ENCODE assay signal across 7 mouse cellular contexts in genomic region chr17:80061783-80062619, GRCm38 (mm10). TPM values are rescaled to one million over a fixed set of nuclear protein-coding genes. Genes with fewer than 3 reads are reported as not detected.
DNase-seq lines count a peak whose midpoint lies in the region; ATAC-seq lines count a peak whose summit lies in the region.

TSS of gene Hnrnpll (minus strand) at chr17:80062334.

- no peaks in the 10 kb centered on the region for H3K9me3 ChIP-seq in embryonic facial prominence, embryonic 11.5 days (replicated peaks; ENCODE audit: control insufficient read depth, low read length)
- H3K9me3 ChIP-seq in limb, embryonic 10.5 days (replicated peaks), result no peaks in the 10 kb centered on the region
- H3K9me3 ChIP-seq in midbrain, embryonic 13.5 days, result no peaks in the 10 kb centered on the region

- WGBS in embryonic facial prominence, embryonic 11.5 days, result under 1% methylated on average over 85 of the region's 97 CpGs
- under 1% methylated on average over 94 of the region's 97 CpGs for WGBS in limb, embryonic 10.5 days
- 0% methylated on average over 82 of the region's 97 CpGs for WGBS in midbrain, embryonic 13.5 days

- H3K36me3 ChIP-seq in embryonic facial prominence, embryonic 11.5 days (replicated peaks; ENCODE audit: control insufficient read depth, insufficient read depth, low read depth, low read length), result no peaks in the 10 kb centered on the region
- H3K36me3 ChIP-seq in limb, embryonic 10.5 days, result peaks cover 15% of the 10 kb centered on the region
- H3K36me3 ChIP-seq in midbrain, embryonic 13.5 days, result no peaks in the 10 kb centered on the region

- no peaks in the 10 kb centered on the region for H3K27me3 ChIP-seq in embryonic facial prominence, embryonic 11.5 days (ENCODE audit: control insufficient read depth, insufficient read depth, low read length)
- no peaks in the 10 kb centered on the region for H3K27me3 ChIP-seq in limb, embryonic 10.5 days (ENCODE audit: low read depth, poor library complexity, severe bottlenecking)
- H3K27me3 ChIP-seq in midbrain, embryonic 13.5 days, result no peaks in the 10 kb centered on the region

- peak within 1 kb of the TSS; percentile 73 for H3K4me2 ChIP-seq in embryonic facial prominence, embryonic 11.5 days (ENCODE audit: low read depth, low read length)
- peak within 1 kb of the TSS; percentile 72 for H3K4me2 ChIP-seq in midbrain, embryonic 13.5 days (replicated peaks)

- peak within 1 kb of the TSS; percentile 98 for H3K4me3 ChIP-seq in embryonic facial prominence, embryonic 11.5 days (ENCODE audit: low read depth, low read length)
- H3K4me3 ChIP-seq in limb, embryonic 10.5 days, result peak within 1 kb of the TSS; percentile 98
- H3K4me3 ChIP-seq in midbrain, embryonic 13.5 days (replicated peaks), result peak within 1 kb of the TSS; percentile 95

- H3K4me1 ChIP-seq in embryonic facial prominence, embryonic 11.5 days (ENCODE audit: control insufficient read depth, insufficient read depth, low read length), result no peaks in the 10 kb centered on the region
- H3K4me1 ChIP-seq in limb, embryonic 10.5 days, result peaks cover 32% of the 10 kb centered on the region
- peaks cover 41% of the 10 kb centered on the region for H3K4me1 ChIP-seq in midbrain, embryonic 13.5 days (replicated peaks)

- peak; percentile 98 for DNase-seq in adrenal gland, postnatal 14 days
- DNase-seq in embryonic facial prominence, embryonic 11.5 days (ENCODE audit: low spot score), result peak; percentile 99
- peak; percentile 97 for DNase-seq in kidney, adult 11 months
- DNase-seq in limb, embryonic 10.5 days (ENCODE audit: low spot score), result peak; percentile 96
- peak; percentile 95 for DNase-seq in spleen, adult 12 weeks (ENCODE audit: low spot score)

- H3K9ac ChIP-seq in embryonic facial prominence, embryonic 11.5 days (replicated peaks; ENCODE audit: low read length), result peak within 1 kb of the TSS; percentile 99
- H3K9ac ChIP-seq in midbrain, embryonic 13.5 days (replicated peaks), result peak within 1 kb of the TSS; percentile 99

- H3K27ac ChIP-seq in embryonic facial prominence, embryonic 11.5 days (replicated peaks; ENCODE audit: low read depth, low read length), result peak within 1 kb of the TSS; percentile 99
- peak within 1 kb of the TSS; percentile 100 for H3K27ac ChIP-seq in limb, embryonic 10.5 days
- peak within 1 kb of the TSS; percentile 98 for H3K27ac ChIP-seq in midbrain, embryonic 13.5 days

- peak; percentile 99 for ATAC-seq in embryonic facial prominence, embryonic 11.5 days (replicated peaks; ENCODE audit: insufficient number of reproducible peaks, low FRiP score, low TSS enrichment, low read depth)
- ATAC-seq in granulocyte monocyte progenitor cell, adult 5-6 weeks (replicated peaks; ENCODE audit: poor library complexity, severe bottlenecking), result peak; percentile 86
- ATAC-seq in midbrain, embryonic 13.5 days, result peak; percentile 98

RNA-seq across cellular contexts. Expression of gene Hnrnpll, which starts in this region (rescaled TPM):
- total RNA-seq in adrenal gland, postnatal 14 days (2021), result 50.6 and 54.1 TPM in 2 replicates
- polyA plus RNA-seq in embryonic facial prominence, embryonic 11.5 days (2014; fragmentation: Nextera tagmentation; extraction: Ambion mirVana), result 114 and 127 TPM in 2 replicates
- total RNA-seq in granulocyte monocyte progenitor cell, adult 5-6 weeks (2014; fragmentation: Nextera tagmentation), result 66.9 and 88.2 TPM in 2 replicates
- total RNA-seq in granulocyte monocyte progenitor cell, adult 5-6 weeks (2017), result 61.4 and 71.8 TPM in 2 replicates
- 99.2 and 100.0 TPM in 2 replicates for polyA plus RNA-seq in limb, embryonic 10.5 days (2016; fragmentation: Nextera tagmentation; extraction: Ambion mirVana)
- 70.2 and 76.7 TPM in 2 replicates for polyA plus RNA-seq in midbrain, embryonic 13.5 days (2015; fragmentation: Nextera tagmentation; extraction: Ambion mirVana)

Comparison
In these comparisons a context has a peak if more than half of its experiments do, and no peak if none do; other contexts are left out.
1. Peak in every context shown above with its lines: DNase-seq, ATAC-seq, H3K4me3 ChIP-seq and H3K27ac ChIP-seq.